Mouse (Mus musculus): Measurements from ENCODE around the gene Ass1. TPM values are rescaled to one million over a fixed set of nuclear protein-coding genes. Genes with fewer than 3 reads are reported as not detected.

The Ass1 gene
- total and polyA plus RNA-seq, 3 experiments = 4.9 to 6.5 (median 5.4) TPM

DNA sequence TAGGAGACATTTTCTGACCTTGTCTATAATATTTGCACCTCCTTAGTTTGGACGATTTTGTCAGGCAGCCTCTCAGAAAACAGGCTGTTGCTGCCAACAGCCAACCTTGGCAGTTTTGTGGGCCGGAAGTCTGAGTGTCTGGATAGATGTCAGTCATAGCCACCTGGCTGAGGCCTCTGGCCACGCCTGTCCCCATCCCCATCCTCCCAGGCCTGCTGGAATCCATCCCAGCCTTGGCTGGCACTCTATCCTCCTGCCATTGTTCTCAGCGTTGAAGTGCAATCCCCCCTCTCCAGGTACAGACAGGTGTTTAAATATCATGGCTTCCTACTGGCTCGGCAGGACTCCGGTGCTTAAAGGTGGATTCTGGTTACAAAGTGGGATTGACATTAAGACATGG, 41.3 kb downstream of the Ass1 start:
- WGBS = 69% methylated on average over 6 of the region's 6 CpGs
- intact Hi-C loops (cut with DNase I) = no loop called here

DNA sequence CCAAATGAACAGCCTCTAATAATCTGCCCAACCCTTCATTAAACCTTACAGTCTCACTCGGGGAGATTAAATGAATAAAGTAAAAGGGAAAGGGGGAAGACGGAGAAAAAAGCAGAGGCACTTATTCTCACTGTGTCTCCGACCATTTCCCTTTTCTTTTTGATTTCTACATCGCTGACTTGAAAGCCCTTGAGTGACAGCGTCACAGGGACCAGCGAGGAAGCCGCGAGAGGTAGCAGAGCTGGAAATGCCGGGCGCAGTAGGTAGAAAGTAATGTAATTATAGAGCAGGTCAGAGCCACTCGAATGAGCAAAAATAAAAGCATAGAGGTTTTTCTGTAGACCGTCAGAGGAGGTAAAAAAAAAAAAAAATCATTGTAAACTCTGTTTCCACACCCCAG, 46.5 kb downstream of the Ass1 start:
- 82% methylated on average over 12 of the region's 12 CpGs for WGBS
- intact Hi-C loops (cut with DNase I) = no loop called here

More for the DNA sequence above, 41.3 kb downstream of the Ass1 start:
- Histone ChIP-seq H3K4me3 (no peak overlapping the region), H3K9ac (ENCODE audit: low read depth, low read length) (no peak overlapping the region), H3K27ac (no peak overlapping the region), H3K4me1 (ENCODE audit: control insufficient read depth, insufficient read depth, low read length) (no peaks in the 10 kb centered on the region), H3K36me3 (ENCODE audit: control insufficient read depth, insufficient read depth, low read length) (no peaks in the 10 kb centered on the region), H3K27me3 (ENCODE audit: control insufficient read depth, insufficient read depth, low read length) (no peaks in the 10 kb centered on the region), H3K79me2 (replicated peaks; ENCODE audit: control insufficient read depth, insufficient read depth, low read length) (no peaks in the 10 kb centered on the region)
- TF ChIP-seq CTCF (IDR thresholded peaks at IDR 0.05) (no peak), POLR2A (IDR thresholded peaks at IDR 0.05; ENCODE audit: insufficient read depth, low read depth, low read length) (no peak), EP300 (IDR thresholded peaks at IDR 0.05; ENCODE audit: insufficient read depth, low read depth, low read length) (no peak)
- DNase-seq = no peak

DNA sequence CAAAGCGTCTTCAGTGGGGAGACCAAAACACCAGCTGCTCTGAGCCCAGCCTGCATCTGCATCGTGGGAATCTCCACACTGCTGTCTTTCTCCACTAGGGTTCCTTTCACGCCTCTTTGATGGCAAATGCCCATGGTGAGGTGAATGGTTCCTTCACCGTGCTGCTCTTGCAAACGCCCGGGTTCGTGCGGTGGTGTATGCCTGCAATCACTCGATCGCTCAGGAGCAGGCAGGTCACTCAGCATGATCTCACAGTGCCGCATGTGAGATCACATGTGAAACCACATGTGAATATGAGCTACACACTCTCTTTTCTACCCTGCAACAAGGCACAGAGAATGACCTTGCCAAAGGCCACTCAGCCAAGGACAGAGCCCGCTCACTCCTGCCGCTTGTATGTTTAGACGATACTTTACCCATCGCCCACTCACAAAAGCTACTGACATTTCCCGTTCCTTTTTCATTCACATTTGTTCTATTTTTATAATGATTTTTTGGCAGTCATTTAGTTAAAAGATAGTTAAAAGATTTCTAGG, 51.9 kb downstream of the Ass1 start:
- Histone ChIP-seq H3K36me3 (ENCODE audit: control insufficient read depth, insufficient read depth, low read length) (no peaks in the 10 kb centered on the region), H3K4me3 (no peak overlapping the region), H3K4me1 (ENCODE audit: control insufficient read depth, insufficient read depth, low read length) (no peaks in the 10 kb centered on the region), H3K79me2 (replicated peaks; ENCODE audit: control insufficient read depth, insufficient read depth, low read length) (no peaks in the 10 kb centered on the region), H3K9ac (ENCODE audit: low read depth, low read length) (no peak overlapping the region), H3K27ac (no peak overlapping the region), H3K27me3 (ENCODE audit: control insufficient read depth, insufficient read depth, low read length) (no peaks in the 10 kb centered on the region)
- DNase-seq = no peak
- intact Hi-C loops (cut with DNase I) = no loop called here
- WGBS = 79% methylated on average over 16 of the region's 16 CpGs
- TF ChIP-seq POLR2A (IDR thresholded peaks at IDR 0.05; ENCODE audit: insufficient read depth, low read depth, low read length) (no peak), EP300 (IDR thresholded peaks at IDR 0.05; ENCODE audit: insufficient read depth, low read depth, low read length) (no peak), CTCF (IDR thresholded peaks at IDR 0.05) (no peak)

More for the DNA sequence above, 46.5 kb downstream of the Ass1 start:
- no peak overlapping the region for H3K4me3 ChIP-seq
- no peak overlapping the region for H3K27ac ChIP-seq
- H3K4me1 ChIP-seq (ENCODE audit: control insufficient read depth, insufficient read depth, low read length) = no peaks in the 10 kb centered on the region
- H3K79me2 ChIP-seq (replicated peaks; ENCODE audit: control insufficient read depth, insufficient read depth, low read length) = no peaks in the 10 kb centered on the region
- no peak overlapping the region for H3K9ac ChIP-seq (ENCODE audit: low read depth, low read length)
- H3K36me3 ChIP-seq (ENCODE audit: control insufficient read depth, insufficient read depth, low read length) = no peaks in the 10 kb centered on the region
- no peak for DNase-seq
- TF ChIP-seq CTCF (IDR thresholded peaks at IDR 0.05) (no peak), POLR2A (IDR thresholded peaks at IDR 0.05; ENCODE audit: insufficient read depth, low read depth, low read length) (no peak), EP300 (IDR thresholded peaks at IDR 0.05; ENCODE audit: insufficient read depth, low read depth, low read length) (no peak)
- no peaks in the 10 kb centered on the region for H3K27me3 ChIP-seq (ENCODE audit: control insufficient read depth, insufficient read depth, low read length)

DNA sequence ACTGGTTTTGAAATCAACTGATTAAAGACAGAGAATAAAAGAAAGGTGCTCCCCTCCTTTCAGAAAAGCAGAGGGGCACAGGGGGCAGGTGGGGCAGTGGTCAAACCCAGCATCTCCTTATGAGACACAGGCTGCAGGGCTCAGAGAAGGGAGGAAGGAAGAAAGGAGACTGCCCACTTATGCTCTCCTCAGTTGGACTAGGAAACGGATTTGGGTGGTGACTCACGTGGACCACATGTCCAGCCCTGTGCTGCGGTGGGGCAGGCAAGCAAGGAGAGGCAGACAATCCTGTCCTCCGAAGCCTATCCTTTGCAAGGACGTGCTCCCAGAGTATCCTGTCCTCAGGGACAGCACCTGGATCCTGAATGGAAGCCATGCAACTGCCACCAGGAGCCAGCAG, 54.6 kb downstream of the Ass1 start:
- Histone ChIP-seq H3K4me1 (ENCODE audit: control insufficient read depth, insufficient read depth, low read length) (no peaks in the 10 kb centered on the region), H3K27ac (no peak overlapping the region), H3K79me2 (replicated peaks; ENCODE audit: control insufficient read depth, insufficient read depth, low read length) (no peaks in the 10 kb centered on the region), H3K27me3 (ENCODE audit: control insufficient read depth, insufficient read depth, low read length) (no peaks in the 10 kb centered on the region), H3K4me3 (no peak overlapping the region), H3K9ac (ENCODE audit: low read depth, low read length) (no peak overlapping the region), H3K36me3 (ENCODE audit: control insufficient read depth, insufficient read depth, low read length) (no peaks in the 10 kb centered on the region)
- intact Hi-C loops (cut with DNase I) = no loop called here
- TF ChIP-seq POLR2A (IDR thresholded peaks at IDR 0.05; ENCODE audit: insufficient read depth, low read depth, low read length) (no peak), CTCF (IDR thresholded peaks at IDR 0.05) (no peak), EP300 (IDR thresholded peaks at IDR 0.05; ENCODE audit: insufficient read depth, low read depth, low read length) (no peak)
- no peak for DNase-seq
- WGBS = 71% methylated on average over 5 of the region's 5 CpGs

DNA sequence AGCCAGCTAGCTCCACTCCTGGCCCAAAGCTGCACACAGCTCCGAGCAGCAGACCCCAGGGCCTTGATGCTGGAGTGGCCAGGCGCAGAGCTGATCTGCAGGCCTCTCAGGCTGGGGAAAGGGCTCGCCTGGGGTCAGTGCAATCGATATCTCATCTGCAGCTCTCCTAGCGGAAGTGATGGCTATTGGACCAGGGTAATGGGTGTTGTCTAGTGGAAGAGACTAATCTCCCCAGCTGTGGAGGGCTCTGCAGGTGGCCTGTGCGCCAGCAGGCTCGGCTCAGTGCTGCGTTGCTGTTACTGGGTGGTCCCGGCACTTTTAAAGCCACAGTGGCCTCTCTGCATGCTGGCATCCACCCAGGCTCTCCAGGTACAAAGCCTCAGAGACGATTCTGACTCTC, 55.8 kb downstream of the Ass1 start:
- intact Hi-C loops (cut with DNase I) = no loop called here
- WGBS = 50% methylated on average over 10 of the region's 10 CpGs

DNA sequence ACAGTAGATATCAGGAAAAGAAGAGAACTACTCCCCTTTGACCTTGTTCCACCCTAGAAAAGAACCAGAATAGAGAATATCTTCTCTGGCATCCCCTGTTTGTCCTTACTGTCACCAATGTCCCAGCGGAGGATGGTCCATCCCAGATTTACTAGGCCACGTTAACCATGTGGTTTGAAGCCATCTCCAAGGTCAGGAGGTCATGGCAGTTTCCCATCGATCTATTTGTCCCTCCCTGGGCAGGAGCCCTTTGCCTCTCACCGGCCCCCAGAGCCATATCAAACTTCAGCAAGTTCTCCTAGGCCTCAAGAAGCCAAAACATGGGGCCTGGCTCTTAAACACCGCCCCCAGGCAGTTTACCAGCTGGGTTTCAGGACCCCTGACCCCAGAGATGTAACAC, 60.2 kb downstream of the Ass1 start:
- H3K79me2 ChIP-seq (replicated peaks; ENCODE audit: control insufficient read depth, insufficient read depth, low read length) = no peaks in the 10 kb centered on the region
- no peaks in the 10 kb centered on the region for H3K36me3 ChIP-seq (ENCODE audit: control insufficient read depth, insufficient read depth, low read length)
- H3K27ac ChIP-seq = no peak overlapping the region
- no peaks in the 10 kb centered on the region for H3K4me1 ChIP-seq (ENCODE audit: control insufficient read depth, insufficient read depth, low read length)
- DNase-seq = no peak
- no peak overlapping the region for H3K9ac ChIP-seq (ENCODE audit: low read depth, low read length)
- no peak overlapping the region for H3K4me3 ChIP-seq
- WGBS = 69% methylated on average over 5 of the region's 5 CpGs
- no peak for TF ChIP-seq POLR2A (IDR thresholded peaks at IDR 0.05; ENCODE audit: insufficient read depth, low read depth, low read length)
- no peak for TF ChIP-seq CTCF (IDR thresholded peaks at IDR 0.05)
- TF ChIP-seq EP300 (IDR thresholded peaks at IDR 0.05; ENCODE audit: insufficient read depth, low read depth, low read length) = no peak
- H3K27me3 ChIP-seq (ENCODE audit: control insufficient read depth, insufficient read depth, low read length) = no peaks in the 10 kb centered on the region
- intact Hi-C loops (cut with DNase I) = no loop called here

More for the DNA sequence above, 55.8 kb downstream of the Ass1 start:
- Histone ChIP-seq H3K4me3 (no peak overlapping the region), H3K27ac (no peak overlapping the region), H3K36me3 (ENCODE audit: control insufficient read depth, insufficient read depth, low read length) (no peaks in the 10 kb centered on the region), H3K9ac (ENCODE audit: low read depth, low read length) (no peak overlapping the region), H3K4me1 (ENCODE audit: control insufficient read depth, insufficient read depth, low read length) (no peaks in the 10 kb centered on the region), H3K27me3 (ENCODE audit: control insufficient read depth, insufficient read depth, low read length) (no peaks in the 10 kb centered on the region), H3K79me2 (replicated peaks; ENCODE audit: control insufficient read depth, insufficient read depth, low read length) (no peaks in the 10 kb centered on the region)
- DNase-seq = no peak
- TF ChIP-seq POLR2A (IDR thresholded peaks at IDR 0.05; ENCODE audit: insufficient read depth, low read depth, low read length) = no peak
- TF ChIP-seq CTCF (IDR thresholded peaks at IDR 0.05) = no peak
- TF ChIP-seq EP300 (IDR thresholded peaks at IDR 0.05; ENCODE audit: insufficient read depth, low read depth, low read length) = no peak

All from heart, adult 2 months (tissue).